ENCODE assay signal across 8 mouse cellular contexts in genomic region chr14:14832520-14833240, GRCm38 (mm10). TPM values are rescaled to one million over a fixed set of nuclear protein-coding genes. Genes with fewer than 3 reads are reported as not detected.
DNase-seq lines count a peak whose midpoint lies in the region; ATAC-seq lines count a peak whose summit lies in the region.

No protein-coding gene starts in this region.

- 75% methylated on average over 12 of the region's 12 CpGs for WGBS in forebrain, embryonic 16.5 days
- WGBS in midbrain, embryonic 11.5 days: 87% methylated on average over 12 of the region's 12 CpGs

- peak; percentile 4 to 71 for DNase-seq in urinary bladder, adult 18-20 months (ENCODE audit: low spot score in 2 of 2)
- no peak for DNase-seq in urinary bladder, adult 2 months (ENCODE audit: low spot score)
- peak; percentile 64 to 68 for DNase-seq in heart, postnatal 36 days
- DNase-seq in left cerebral cortex, postnatal 14 days (ENCODE audit: low spot score in 2 of 2): peak; percentile 25 to 32
- peak; percentile 30 for DNase-seq in right cerebral cortex, postnatal 4 days
- no peak for DNase-seq in midbrain, embryonic 11.5 days (ENCODE audit: low spot score, missing footprints)

- H3K27ac ChIP-seq in forebrain, embryonic 16.5 days (ENCODE audit: low read length): no peak overlapping the region
- H3K27ac ChIP-seq in midbrain, embryonic 11.5 days (ENCODE audit: low read depth, low read length): no peak overlapping the region

- H3K27me3 ChIP-seq in forebrain, embryonic 16.5 days (replicated peaks; ENCODE audit: control insufficient read depth, insufficient read depth, low read length): no peaks in the 10 kb centered on the region
- no peaks in the 10 kb centered on the region for H3K27me3 ChIP-seq in midbrain, embryonic 11.5 days (ENCODE audit: control insufficient read depth, insufficient read depth, low read length)

- no peak overlapping the region for H3K9ac ChIP-seq in forebrain, embryonic 16.5 days (replicated peaks; ENCODE audit: low read depth, low read length)
- H3K9ac ChIP-seq in midbrain, embryonic 11.5 days (ENCODE audit: low read length): no peak overlapping the region

- H3K36me3 ChIP-seq in forebrain, embryonic 16.5 days (ENCODE audit: control insufficient read depth, insufficient read depth): no peaks in the 10 kb centered on the region
- H3K36me3 ChIP-seq in midbrain, embryonic 11.5 days (ENCODE audit: control insufficient read depth, insufficient read depth, low read length): no peaks in the 10 kb centered on the region

- ATAC-seq in forebrain, embryonic 16.5 days: peak; percentile 75
- no peak for ATAC-seq in midbrain, embryonic 11.5 days (ENCODE audit: low FRiP score)
- ATAC-seq in megakaryocyte progenitor cell, adult 5-6 weeks (replicated peaks; ENCODE audit: poor library complexity): no peak

- intact Hi-C loops in heart, postnatal 36 days (cut with DNase I): loop anchor here (10.0 kb wide), 1 partner anchor 128 kb away; the partner anchor contains the start of gene Slc4a7
- intact Hi-C loops in left cerebral cortex, postnatal 14 days (cut with DNase I): no loop called here

- H3K4me3 ChIP-seq in forebrain, embryonic 16.5 days (replicated peaks; ENCODE audit: low read length): no peak overlapping the region
- H3K4me3 ChIP-seq in midbrain, embryonic 11.5 days (ENCODE audit: low read depth, low read length): no peak overlapping the region

- H3K4me2 ChIP-seq in forebrain, embryonic 16.5 days (ENCODE audit: low read length): no peak overlapping the region
- H3K4me2 ChIP-seq in midbrain, embryonic 11.5 days: no peak overlapping the region

- H3K9me3 ChIP-seq in forebrain, embryonic 16.5 days (ENCODE audit: control insufficient read depth, low read length): no peaks in the 10 kb centered on the region
- H3K9me3 ChIP-seq in midbrain, embryonic 11.5 days (ENCODE audit: control insufficient read depth, low read length): no peaks in the 10 kb centered on the region

- no peaks in the 10 kb centered on the region for H3K4me1 ChIP-seq in forebrain, embryonic 16.5 days (replicated peaks; ENCODE audit: control insufficient read depth, insufficient read depth, low read length)
- no peaks in the 10 kb centered on the region for H3K4me1 ChIP-seq in midbrain, embryonic 11.5 days (ENCODE audit: control insufficient read depth, insufficient read depth, low read length)

RNA-seq across cellular contexts. Expression of gene Nek10, which starts 29.5 kb away (rescaled TPM):
- 0.04 TPM in 2 replicates for polyA plus RNA-seq in urinary bladder, adult 2 months (2012; rRNA removed)
- 0.11 TPM in 2 replicates for polyA plus RNA-seq in forebrain, embryonic 16.5 days (2015; fragmentation: Nextera tagmentation; extraction: Ambion mirVana)
- under 1 TPM; 0.08 to 0.35 TPM for total RNA-seq in heart, postnatal 36 days (2021)
- total RNA-seq in left cerebral cortex, postnatal 14 days (2021): 1 to 10 TPM; 2.8 to 3.0 TPM
- polyA plus RNA-seq in midbrain, embryonic 11.5 days (2014; fragmentation: Nextera tagmentation; extraction: Ambion mirVana): 0.03 TPM in 1 of 2 replicates, not detected in the other
- 0.37 TPM in 1 of 2 replicates, not detected in the other for total RNA-seq in megakaryocyte progenitor cell, adult 5-6 weeks (2015)
- 0.07 TPM in 1 of 2 replicates, not detected in the other for total RNA-seq in megakaryocyte progenitor cell, adult 5-6 weeks (2017)

Comparison
In these comparisons a context has a peak if more than half of its experiments do, and no peak if none do; other contexts are left out.
1. DNase-seq: peak in urinary bladder, adult 18-20 months (2 of 2), heart, postnatal 36 days (2 of 2), left cerebral cortex, postnatal 14 days (2 of 2) and right cerebral cortex, postnatal 4 days (single experiment); none in urinary bladder, adult 2 months (single experiment) and midbrain, embryonic 11.5 days (single experiment).